Mouse (Mus musculus) ES-E14 (cell line): ENCODE data around the gene Zmiz1.

ENCODE experiments used
- HCFC1 ChIP-seq: IDR thresholded peaks from 2 replicates; pipeline ENCODE4 v1.6.1; 2012; ENCODE audit warnings: low read length, inconsistent platforms, borderline replicate concordance; ENCODE audit not compliant: insufficient read depth
- MAFK ChIP-seq: IDR thresholded peaks from 2 replicates; pipeline ENCODE4 v1.6.1; 2014; ENCODE audit warnings: mild to moderate bottlenecking, low read depth, low read length, inconsistent platforms; ENCODE audit not compliant: insufficient read depth
- ZC3H11A ChIP-seq: IDR thresholded peaks from 2 replicates; pipeline ENCODE4 v1.6.1; 2012; ENCODE audit warnings: low read depth, mild to moderate bottlenecking, inconsistent platforms, low read length, borderline replicate concordance
- ZNF384 ChIP-seq: IDR thresholded peaks from 2 replicates; pipeline ENCODE4 v1.6.1; 2012; ENCODE audit warnings: low read depth, low read length, inconsistent platforms

DNA sequence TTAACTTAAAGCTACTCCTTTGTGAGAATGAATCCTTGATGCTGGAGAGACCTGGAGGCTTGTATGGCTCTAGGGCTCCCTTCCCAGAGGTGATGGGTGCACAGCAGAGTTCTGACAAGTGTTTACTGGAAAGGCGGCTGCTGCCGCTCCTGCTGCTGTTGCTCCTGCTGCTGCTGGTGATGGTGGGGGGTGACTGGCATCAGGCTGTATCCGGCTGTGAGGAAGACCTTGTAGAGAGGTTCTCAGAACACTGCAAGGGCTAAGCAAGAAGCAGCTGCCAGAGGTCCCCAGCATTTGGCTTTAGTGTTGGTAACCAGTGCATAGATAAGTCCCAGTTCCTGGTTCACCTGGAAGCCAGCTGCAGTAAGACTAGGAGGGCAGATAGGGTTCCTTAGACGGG is 149.6 kb downstream of the Zmiz1 start:
- TF ChIP-seq HCFC1: no peak
- no peak for TF ChIP-seq MAFK
- no peak for TF ChIP-seq ZC3H11A
- TF ChIP-seq ZNF384: no peak
